Mouse (Mus musculus) kidney, adult 2 months (tissue): ENCODE measurements around the gene Birc7. TPM values are rescaled to one million over a fixed set of nuclear protein-coding genes. Genes with fewer than 3 reads are reported as not detected.

ENCODE experiments used
- DNase-seq: peaks from one replicate; pipeline ENCODE4 v3.0.0; 2021
- H3K27ac ChIP-seq: fragments of 200-500 bp; 2 replicates; pipeline ENCODE4 v1.5.1; 2012; ENCODE audit warnings: low read depth, low read length, control low read depth, inconsistent platforms; ENCODE audit not compliant: insufficient read depth
- H3K27me3 ChIP-seq: fragments of 200-500 bp; replicated peaks from 2 replicates; pipeline ENCODE4 v1.6.1; 2012; ENCODE audit warnings: mild to moderate bottlenecking, moderate library complexity, low read length, inconsistent platforms; ENCODE audit not compliant: control insufficient read depth, insufficient read depth
- H3K36me3 ChIP-seq: fragments of 200-500 bp; 2 replicates; pipeline ENCODE4 v1.6.1; 2012; ENCODE audit warnings: mild to moderate bottlenecking, moderate library complexity, low read length, inconsistent platforms; ENCODE audit not compliant: control insufficient read depth, insufficient read depth
- H3K4me1 ChIP-seq: fragments of 200-500 bp; 2 replicates; pipeline ENCODE4 v1.6.1; 2011; ENCODE audit warnings: low read length; ENCODE audit not compliant: control insufficient read depth, insufficient read depth
- H3K4me3 ChIP-seq: fragments of 200-500 bp; 2 replicates; pipeline ENCODE4 v1.5.1; 2011; ENCODE audit warnings: mild to moderate bottlenecking, low read depth, low read length, control low read depth; ENCODE audit not compliant: insufficient read depth
- CTCF ChIP-seq: fragments of 200-500 bp; conservative IDR thresholded peaks from 2 replicates; pipeline ENCODE4 v1.5.1; 2011; ENCODE audit warnings: low read depth, mild to moderate bottlenecking, control low read depth, low read length, moderate library complexity, mixed read lengths; ENCODE audit not compliant: insufficient read depth, insufficient read length
- POLR2A ChIP-seq: fragments of 200-500 bp; IDR thresholded peaks from one replicate; pipeline ENCODE4 v1.6.1; 2011; ENCODE audit warnings: low read depth, low read length, control low read depth
- WGBS: fragments of 180-500 bp; shearing (Covaris S2); methylation state at CpG from one replicate; pipeline ENCODE4 v1.1.7; 2018; 5-methylcytosine and 5-hydroxymethylcytosine counted together
- polyA plus RNA-seq: library from polyadenylated mRNA; depleted of rRNA; stranded (reverse); fragments of >200 nt; gene quantifications from 2 replicates; pipeline ENCODE4 v1.2.3, GENCODE M21; 2012

Birc7 gene
- polyA plus RNA-seq, 1 experiment = not detected

GRCm38 (mm10) chr2:180932418-180932817 lies 3.6 kb downstream of the Birc7 start:
- no peak for DNase-seq
- 64% methylated on average over 1 of the region's 1 CpGs for WGBS
- Histone ChIP-seq H3K4me1 (no peaks in the 10 kb centered on the region), H3K4me3 (no peak overlapping the region), H3K27me3 (no peaks in the 10 kb centered on the region), H3K27ac (no peak overlapping the region), H3K36me3 (no peaks in the 10 kb centered on the region)
- no peak for TF ChIP-seq CTCF
- TF ChIP-seq POLR2A = no peak

- DNase-seq = no peak
- H3K4me1 ChIP-seq = no peaks in the 10 kb centered on the region
- H3K27ac ChIP-seq = no peak overlapping the region
- TF ChIP-seq POLR2A (no peak), CTCF (no peak)
- no peak overlapping the region for H3K4me3 ChIP-seq
- no peaks in the 10 kb centered on the region for H3K27me3 ChIP-seq
- no peaks in the 10 kb centered on the region for H3K36me3 ChIP-seq
Observed at GRCm38 (mm10) chr2:180940187-180940586, 11.4 kb downstream of the Birc7 start.

GRCm38 (mm10) chr2:180941869-180942268 lies 13.0 kb downstream of the Birc7 start:
- TF ChIP-seq POLR2A (no peak), CTCF (no peak)
- Histone ChIP-seq H3K27me3 (no peaks in the 10 kb centered on the region), H3K4me3 (no peak overlapping the region), H3K4me1 (no peaks in the 10 kb centered on the region), H3K27ac (no peak overlapping the region), H3K36me3 (no peaks in the 10 kb centered on the region)
- DNase-seq = no peak

- TF ChIP-seq CTCF = no peak
- TF ChIP-seq POLR2A = no peak
- 20% methylated on average over 1 of the region's 1 CpGs for WGBS
- Histone ChIP-seq H3K4me3 (no peak overlapping the region), H3K36me3 (no peaks in the 10 kb centered on the region), H3K27ac (no peak overlapping the region), H3K4me1 (no peaks in the 10 kb centered on the region; the same call in 1 of the 2 replicates), H3K27me3 (no peaks in the 10 kb centered on the region)
- no peak for DNase-seq
Observed at GRCm38 (mm10) chr2:180949947-180950346, 21.1 kb downstream of the Birc7 start.

- H3K27ac ChIP-seq = no peak overlapping the region
- H3K36me3 ChIP-seq = no peaks in the 10 kb centered on the region
- DNase-seq = no peak
- no peak for TF ChIP-seq POLR2A
- no peak for TF ChIP-seq CTCF
- H3K27me3 ChIP-seq = no peaks in the 10 kb centered on the region
- WGBS = 42% methylated on average over 9 of the region's 9 CpGs
- H3K4me3 ChIP-seq = no peak overlapping the region
- H3K4me1 ChIP-seq = no peaks in the 10 kb centered on the region; the same call in 1 of the 2 replicates
Observed at GRCm38 (mm10) chr2:180952731-180953171, 23.9 kb downstream of the Birc7 start.

- TF ChIP-seq POLR2A (no peak), CTCF (no peak)
- no peaks in the 10 kb centered on the region; the same call in 1 of the 2 replicates for H3K4me1 ChIP-seq
- H3K27me3 ChIP-seq = no peaks in the 10 kb centered on the region
- H3K36me3 ChIP-seq = no peaks in the 10 kb centered on the region
- no peak for DNase-seq
- 56% methylated on average over 2 of the region's 2 CpGs for WGBS
- H3K4me3 ChIP-seq = no peak overlapping the region
- no peak overlapping the region for H3K27ac ChIP-seq
Observed at GRCm38 (mm10) chr2:180953638-180954037, 24.8 kb downstream of the Birc7 start.

- DNase-seq = peak; percentile 5
Observed at GRCm38 (mm10) chr2:180954061-180955047, 25.5 kb downstream of the Birc7 start, which contains the start of gene Nkain4. Gene Nkain4 (minus strand): TSS chr2:180954699.

More at GRCm38 (mm10) chr2:180954061-180955047, 25.5 kb downstream of the Birc7 start, which contains the start of gene Nkain4:
- 3% methylated on average over 52 of the region's 52 CpGs for WGBS
- Histone ChIP-seq H3K4me1 (no peaks in the 10 kb centered on the region; the same call in 1 of the 2 replicates), H3K4me3 (peak within 1 kb of the TSS; percentile 65), H3K27ac (no peak within 1 kb of the TSS), H3K36me3 (no peaks in the 10 kb centered on the region), H3K27me3 (no peaks in the 10 kb centered on the region)
- TF ChIP-seq CTCF = no peak; the same call in 1 of the 2 replicates
- no peak for TF ChIP-seq POLR2A
